Mouse (Mus musculus): ENCODE measurements around the gene Osbpl6.

GRCm38 (mm10) chr2:76470391-76470790, 64.1 kb downstream of the Osbpl6 start:
- TF ChIP-seq POLR2AphosphoS5 (IDR thresholded peaks at IDR 0.05; ENCODE audit: insufficient replicate concordance, low read depth, low read length), result no peak
- TF ChIP-seq CTCF (IDR thresholded peaks at IDR 0.05; ENCODE audit: low read depth, low read length), result no peak
- TF ChIP-seq GATA1 (IDR thresholded peaks at IDR 0.05; ENCODE audit: borderline replicate concordance, low read length), result no peak
- TF ChIP-seq TAL1 (conservative IDR thresholded peaks at IDR 0.05; ENCODE audit: low read depth, low read length), result no peak
- TF ChIP-seq GATA2 (IDR thresholded peaks at IDR 0.05; ENCODE audit: borderline replicate concordance, low read depth, low read length), result no peak
